Mouse (Mus musculus) heart, postnatal 36 days (tissue): ENCODE data around the gene Cpt1c. TPM values are rescaled to one million over a fixed set of nuclear protein-coding genes. Genes with fewer than 3 reads are reported as not detected.
"Not testable (repeated sequence)": the region's sequence is repeated elsewhere in the genome, so short reads cannot be mapped to it uniquely, and the experiment has no call there.

Experiments used
- DNase-seq, 2 experiments: peaks; one replicate each; pipeline ENCODE4 v3.0.0; 2021 to 2022
- intact Hi-C: fragments of 180-260 bp; cut with DNase I; formaldehyde crosslinking; loops from one replicate; pipeline ENCODE4 v1.15.1; 2025
- total RNA-seq, 2 experiments: library from RNA; stranded (reverse); gene quantifications; 2 replicates each; pipeline ENCODE4 v1.2.3; 2021

Cpt1c gene
- 1 to 10 TPM; 1.4 to 2.1 TPM for total RNA-seq

GRCm38 (mm10) chr7:44974383-44975116, at the start of gene Cpt1c:
Gene Cpt1c (minus strand): TSS chr7:44974851.
- intact Hi-C loops = no loop called here
- peak; percentile 71 to 74 for DNase-seq

DNA sequence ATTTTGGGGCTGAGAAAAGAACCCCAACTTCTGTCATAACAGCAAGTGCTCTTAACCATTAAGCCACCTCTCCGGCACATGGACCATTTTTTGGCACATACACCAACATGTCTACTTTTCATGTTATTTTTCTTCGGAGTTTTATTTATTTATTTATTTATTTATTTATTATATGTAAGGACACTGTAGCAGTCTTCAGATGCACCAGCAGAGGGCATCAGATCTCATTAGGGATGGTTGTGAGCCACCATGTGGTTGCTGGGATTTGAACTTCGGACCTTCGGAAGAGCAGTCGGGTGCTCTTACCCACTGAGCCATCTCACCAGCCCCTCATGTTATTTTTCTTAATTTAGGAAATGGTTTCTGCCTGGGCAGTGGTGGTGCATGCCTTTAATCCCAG, 49.1 kb upstream of the Cpt1c start:
- intact Hi-C loops, DNase-seq: not testable (repeated sequence)

DNA sequence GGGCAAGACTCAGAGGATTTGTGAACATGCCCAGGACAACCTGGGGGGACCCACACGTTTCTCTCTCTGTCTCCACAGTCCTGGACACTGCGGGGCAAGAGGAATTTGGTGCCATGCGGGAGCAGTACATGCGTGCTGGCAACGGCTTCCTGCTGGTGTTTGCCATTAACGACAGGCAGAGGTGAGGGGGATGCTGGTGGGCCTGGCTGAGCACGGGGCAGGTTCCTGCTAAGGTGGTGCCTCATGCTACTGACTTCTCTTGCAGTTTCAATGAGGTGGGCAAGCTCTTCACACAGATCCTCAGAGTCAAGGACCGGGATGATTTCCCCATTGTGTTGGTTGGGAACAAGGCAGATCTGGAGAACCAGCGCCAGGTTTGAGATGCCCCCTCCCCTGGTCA, 45.6 kb upstream of the Cpt1c start:
- intact Hi-C loops = no loop called here
- no peak for DNase-seq

DNA sequence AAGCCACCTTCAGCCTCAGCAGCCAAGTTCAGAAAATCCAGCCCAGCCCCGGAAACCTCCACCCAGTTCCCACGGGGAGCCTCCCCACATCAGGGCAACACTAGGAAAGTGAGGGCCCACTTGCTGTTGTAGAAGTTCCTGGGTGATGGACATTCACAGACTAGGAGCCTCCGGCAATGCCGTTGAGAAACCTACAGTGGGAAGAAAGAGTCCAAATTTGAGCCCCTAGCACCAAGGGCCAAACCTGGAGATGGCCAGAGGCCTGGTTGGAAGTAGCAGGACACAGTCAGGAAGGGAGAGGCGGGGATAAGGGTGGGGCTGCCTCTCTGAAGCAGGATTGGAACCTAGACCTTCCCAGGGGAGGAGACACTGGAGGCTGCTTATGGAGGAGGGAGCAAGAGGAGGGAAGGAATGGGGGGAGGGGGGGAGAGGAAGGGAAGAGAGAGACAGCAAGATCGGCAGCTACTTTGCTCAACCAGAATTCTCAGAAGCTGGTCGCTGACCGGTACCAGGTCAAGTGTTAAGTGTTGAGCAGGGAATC, 44.5 kb upstream of the Cpt1c start:
- DNase-seq = peak; percentile 76 to 88
- intact Hi-C loops = loop anchor here (2.0 to 5.0 kb wide), 2 partner anchors 32 to 103 kb away; partner anchors contain the start of gene Rps11

DNA sequence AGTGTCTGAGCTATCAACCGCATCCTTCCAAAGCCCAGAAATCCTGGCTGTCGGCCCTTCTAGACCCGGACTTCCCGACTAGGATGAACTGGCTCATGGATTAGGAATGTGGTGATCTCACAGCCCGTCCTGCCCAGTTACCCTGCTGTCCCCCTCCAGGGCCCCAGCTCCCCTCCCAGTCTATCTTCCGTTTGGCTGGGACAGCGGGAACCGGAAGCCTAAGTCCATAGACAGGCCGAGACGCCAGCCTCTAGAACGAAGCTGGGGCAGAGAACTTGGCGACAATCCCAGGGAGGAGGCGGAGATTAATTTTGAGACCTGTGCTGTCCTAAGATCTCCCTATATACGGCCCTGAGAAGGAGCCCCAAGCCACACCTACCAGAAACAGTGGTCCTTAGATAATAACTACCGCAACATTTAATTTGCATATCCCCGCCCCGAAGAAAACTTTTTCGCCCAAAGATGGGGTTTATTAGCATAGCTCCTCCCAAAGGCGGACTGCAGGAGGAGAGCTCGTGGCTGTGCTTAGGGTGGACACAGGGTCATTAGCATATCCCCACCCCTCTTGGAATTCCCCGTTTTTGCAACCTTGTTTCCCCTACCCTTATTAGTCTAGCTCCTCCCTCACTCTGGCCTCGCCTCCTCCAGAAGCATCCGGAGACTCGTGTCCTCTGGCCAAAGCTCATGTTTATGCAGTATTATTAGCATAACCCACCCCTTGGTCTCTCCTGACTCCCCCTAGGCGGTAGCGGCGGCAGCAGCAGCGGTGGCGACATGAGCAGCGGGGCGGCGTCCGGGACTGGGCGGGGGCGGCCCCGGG, 42.8 kb upstream of the Cpt1c start, which contains the start of gene Rras:
Rras (plus strand) TSS at position 720 of the 820 bp plus-strand sequence.
- intact Hi-C loops = loop anchor here (2.0 to 5.0 kb wide), 2 partner anchors 33 to 105 kb away; partner anchors contain the start of gene Rps11
- peak; percentile 89 to 92 for DNase-seq

- intact Hi-C loops = loop anchor here (5.0 kb wide), 1 partner anchor 106 kb away; the partner anchor contains the start of gene Rps11
- no peak for DNase-seq
Observed at GRCm38 (mm10) chr7:45016761-45017160, 42.1 kb upstream of the Cpt1c start.

- peak; percentile 97 to 98 for DNase-seq
- intact Hi-C loops = loop anchor here (1.0 to 5.0 kb wide), 2 partner anchors 18 to 106 kb away; partner anchors contain the start of genes Bcl2l12 and Rps11
Observed at GRCm38 (mm10) chr7:45015957-45016612, 41.4 kb upstream of the Cpt1c start, which contains the start of gene Scaf1. Gene Scaf1 (minus strand): TSS chr7:45016363.

DNA sequence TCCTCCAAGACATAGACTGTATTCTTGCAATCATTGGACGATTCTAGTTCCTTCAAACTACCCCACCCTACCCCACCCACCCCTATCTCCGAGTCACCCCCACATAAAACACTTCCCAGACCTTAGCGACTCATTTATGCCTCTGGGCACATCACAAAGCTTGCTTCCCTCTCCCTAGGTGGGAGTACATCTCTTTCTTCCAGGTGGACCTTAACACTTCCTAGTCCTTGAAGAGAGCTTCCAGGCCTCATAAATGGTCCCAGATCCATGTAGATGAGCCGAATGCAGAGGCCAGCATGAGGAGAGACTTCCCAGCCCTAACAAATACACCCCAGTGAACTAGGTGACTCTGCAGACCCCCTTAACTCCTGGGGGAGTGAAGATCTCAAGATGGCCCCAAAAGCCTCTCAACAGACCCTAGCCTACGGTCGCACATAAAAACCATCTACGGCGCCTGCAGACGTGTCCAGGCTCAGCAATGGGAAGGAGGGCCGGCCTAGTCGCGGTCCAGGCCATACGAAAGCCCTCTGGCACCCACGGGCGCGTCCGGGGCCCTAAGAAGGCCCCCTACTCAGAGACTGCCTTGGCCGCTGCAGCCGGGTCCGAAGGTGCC, 40.8 kb upstream of the Cpt1c start:
- intact Hi-C loops = loop anchor here (1.0 to 5.0 kb wide), 2 partner anchors 17 to 107 kb away; partner anchors contain the start of genes Bcl2l12 and Rps11
- no peak for DNase-seq

- intact Hi-C loops = no loop called here
- DNase-seq = no peak
Observed at GRCm38 (mm10) chr7:45014096-45014451, 39.4 kb upstream of the Cpt1c start.

DNA sequence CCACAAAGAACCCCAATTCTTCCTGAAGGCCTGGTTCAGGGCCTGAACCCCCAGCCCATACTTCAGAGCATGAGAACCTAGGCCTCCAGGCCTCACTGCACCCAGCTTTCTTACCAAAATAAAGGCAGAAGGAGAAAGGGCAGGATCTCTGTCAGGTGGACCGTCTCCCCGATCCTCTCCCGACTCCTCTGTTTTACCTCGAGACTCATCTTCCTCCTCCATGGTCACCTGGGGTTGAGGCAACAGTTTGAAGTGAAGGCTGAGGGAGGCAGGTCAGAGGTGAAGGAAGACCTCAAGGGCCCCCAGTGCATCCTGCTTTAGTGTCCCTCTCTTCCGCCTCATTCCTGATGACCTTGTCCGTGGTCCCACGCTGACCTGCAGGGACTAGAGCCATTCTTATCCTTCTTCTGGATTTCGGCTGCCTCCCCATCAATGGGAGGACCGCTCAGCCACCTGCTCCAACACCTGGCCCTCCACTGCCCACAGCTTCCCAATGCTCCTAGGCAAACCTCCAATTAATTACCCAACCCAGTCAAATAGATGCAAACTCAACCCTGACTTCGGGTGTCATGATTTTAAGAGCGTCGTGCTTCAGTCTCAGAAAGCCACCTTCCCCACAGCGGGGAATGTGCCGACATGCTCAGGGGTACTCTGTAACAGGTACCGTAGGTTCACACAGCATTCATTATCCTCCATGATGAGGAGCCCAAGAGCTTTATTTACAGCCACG, 38.9 kb upstream of the Cpt1c start:
- intact Hi-C loops = no loop called here
- no peak for DNase-seq

DNA sequence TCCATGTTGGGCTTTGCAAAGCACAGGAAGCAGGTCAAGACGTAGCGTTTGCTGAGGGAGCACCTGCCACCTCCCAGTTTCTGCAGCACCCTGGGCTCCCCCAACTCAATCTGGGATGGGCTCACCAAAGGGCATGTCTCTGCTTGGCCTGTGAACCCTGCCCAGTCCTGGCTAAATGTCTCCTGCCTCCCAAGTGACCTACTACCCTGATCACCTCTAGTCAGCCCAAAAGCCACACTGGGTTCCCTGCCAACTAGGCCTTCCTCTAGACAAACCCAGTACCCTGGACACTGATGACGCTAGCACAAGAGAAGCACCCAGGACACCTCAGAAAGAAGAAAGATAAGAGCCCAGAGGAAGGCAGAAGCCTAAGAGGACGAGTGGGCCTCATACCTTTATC, 38.2 kb upstream of the Cpt1c start:
- intact Hi-C loops = no loop called here
- no peak for DNase-seq

DNA sequence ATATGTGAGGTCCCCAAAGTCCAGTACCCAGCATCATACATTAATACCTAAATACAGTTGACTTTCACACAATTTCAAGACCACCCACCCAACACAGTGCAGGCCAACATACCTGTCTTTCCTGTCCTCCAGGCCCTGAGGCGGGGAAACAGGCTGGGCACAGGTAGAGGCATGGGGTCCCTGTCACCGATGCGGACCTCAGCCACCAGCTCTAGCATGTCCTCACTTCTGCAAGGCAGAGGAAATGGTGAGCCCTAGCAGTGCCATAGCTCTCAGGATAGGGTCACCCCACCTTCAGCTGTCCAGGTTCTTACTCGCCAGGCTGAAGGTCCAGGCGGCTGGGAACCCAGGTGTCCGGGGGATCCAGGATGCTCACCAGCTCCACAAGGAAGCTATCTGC, 37.4 kb upstream of the Cpt1c start:
- intact Hi-C loops = no loop called here
- no peak for DNase-seq

DNA sequence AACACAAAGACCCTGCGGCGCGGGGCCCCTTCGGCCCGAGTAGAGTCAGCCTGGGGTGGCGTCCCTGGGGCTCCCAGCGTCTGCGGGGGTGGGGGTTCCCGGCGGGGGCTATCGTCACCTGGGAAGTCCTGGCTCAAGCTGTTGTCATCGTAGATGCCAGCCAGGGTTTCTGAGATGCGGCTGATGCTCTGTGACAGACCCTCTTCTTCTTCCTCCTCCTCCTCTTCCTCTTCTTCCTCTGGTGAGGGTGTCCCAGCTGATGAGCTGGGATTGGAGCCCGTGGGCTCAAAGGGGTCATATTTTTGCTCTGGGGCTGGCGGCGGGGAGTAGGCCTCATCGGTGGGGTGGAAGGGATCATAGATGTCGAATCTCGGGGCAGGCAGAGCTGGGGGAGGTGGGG, 33.8 kb upstream of the Cpt1c start:
- intact Hi-C loops = no loop called here
- DNase-seq = no peak

DNA sequence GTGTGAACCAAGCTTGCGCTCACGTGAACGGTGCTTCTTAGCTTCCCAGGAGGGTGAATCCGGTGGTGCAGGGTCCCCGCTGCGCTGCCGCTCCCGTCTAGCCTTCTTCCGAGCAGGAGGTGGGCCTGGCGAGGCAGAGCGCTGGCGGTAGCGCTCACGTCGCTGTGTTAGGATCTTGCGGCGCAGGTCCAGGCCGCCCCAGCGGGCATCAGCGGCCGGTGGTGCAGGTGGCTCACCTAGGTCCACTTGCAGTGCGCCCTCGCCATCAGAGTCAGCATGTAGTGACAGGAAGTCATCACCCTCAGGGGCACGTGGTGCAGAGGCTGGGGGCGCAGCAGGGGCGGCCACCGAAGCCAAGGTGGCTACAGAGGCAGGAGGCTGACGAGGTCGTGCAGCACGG, 33.2 kb upstream of the Cpt1c start:
- intact Hi-C loops = no loop called here
- no peak for DNase-seq

- DNase-seq = no peak
- intact Hi-C loops = no loop called here
Observed at GRCm38 (mm10) chr7:45007141-45007540, 32.5 kb upstream of the Cpt1c start.

DNA sequence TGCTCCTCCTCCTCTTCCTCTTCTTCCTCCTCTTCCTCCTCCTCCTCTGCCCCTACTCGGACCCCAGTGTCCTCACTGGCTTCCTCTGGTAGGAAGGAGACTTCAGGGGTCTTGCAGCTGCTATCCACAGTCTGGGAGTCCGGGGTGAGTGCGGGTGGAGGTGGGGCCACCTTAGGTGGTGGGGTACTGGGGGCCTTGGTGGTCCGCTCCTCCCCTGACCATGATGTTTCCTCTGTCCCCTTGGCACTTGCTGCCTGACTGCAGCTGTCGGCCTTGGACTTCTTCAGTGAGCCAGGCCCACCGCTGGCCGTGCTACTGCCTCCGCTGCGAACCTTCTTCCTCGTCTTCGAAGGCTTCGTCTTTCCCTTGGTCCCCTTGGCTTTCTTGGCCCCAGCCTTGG, 31.9 kb upstream of the Cpt1c start:
- intact Hi-C loops = no loop called here

DNA sequence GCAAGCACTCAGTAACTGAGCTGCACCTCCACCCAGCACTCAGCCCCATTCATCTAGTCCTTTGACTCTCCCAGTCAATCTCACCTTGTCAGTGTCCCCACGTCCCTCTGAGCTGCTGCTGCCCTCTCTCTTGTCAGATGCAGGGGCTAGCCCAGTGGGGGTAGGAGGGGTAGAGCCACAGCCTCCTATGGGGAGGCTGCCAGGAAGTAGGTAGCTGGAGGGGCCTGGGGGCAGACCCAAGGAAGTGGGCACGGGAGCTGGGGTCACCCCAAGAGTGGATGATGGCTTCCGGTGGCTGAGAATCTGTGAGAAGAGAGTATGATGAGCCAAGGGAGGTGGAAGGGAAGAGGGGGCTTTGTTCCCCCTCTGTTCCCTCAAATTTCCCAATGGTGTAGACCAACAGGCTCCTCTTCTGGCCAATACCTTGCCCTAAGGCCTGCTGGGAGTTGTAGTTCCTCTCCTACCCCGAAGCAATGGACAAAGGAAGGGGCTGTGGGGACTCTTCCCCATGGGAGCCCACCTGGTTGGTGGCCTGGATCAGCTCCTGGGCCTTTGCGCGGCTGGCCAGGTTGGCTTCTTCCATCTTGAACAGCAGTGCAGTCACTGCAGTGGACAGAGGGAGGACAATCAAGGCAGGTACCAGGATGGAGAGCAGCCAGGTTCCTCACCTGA, 30.8 kb upstream of the Cpt1c start:
- no peak for DNase-seq
- intact Hi-C loops = no loop called here

More for the DNA sequence above, 31.9 kb upstream of the Cpt1c start:
- DNase-seq = no peak

DNA sequence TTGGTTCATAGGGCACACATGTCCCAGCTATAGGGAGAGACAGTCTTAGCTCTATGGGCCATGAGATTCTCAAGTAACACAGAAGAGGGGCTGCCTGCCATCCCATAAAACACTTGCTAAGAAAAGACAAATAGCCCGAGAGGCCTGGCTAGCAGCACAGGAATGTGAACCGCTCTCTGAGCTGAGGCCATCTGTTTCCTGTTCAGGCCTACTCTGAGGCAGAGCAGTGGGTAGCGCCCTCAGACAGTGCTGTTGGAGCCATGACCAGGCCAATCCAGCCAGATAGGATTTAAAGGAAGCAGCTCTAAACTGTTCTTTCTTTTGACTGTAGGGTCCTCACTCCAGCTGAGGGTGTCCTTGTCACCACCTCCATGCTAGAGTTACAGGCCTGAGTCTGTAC, 29.9 kb upstream of the Cpt1c start:
- intact Hi-C loops = no loop called here
- no peak for DNase-seq

DNA sequence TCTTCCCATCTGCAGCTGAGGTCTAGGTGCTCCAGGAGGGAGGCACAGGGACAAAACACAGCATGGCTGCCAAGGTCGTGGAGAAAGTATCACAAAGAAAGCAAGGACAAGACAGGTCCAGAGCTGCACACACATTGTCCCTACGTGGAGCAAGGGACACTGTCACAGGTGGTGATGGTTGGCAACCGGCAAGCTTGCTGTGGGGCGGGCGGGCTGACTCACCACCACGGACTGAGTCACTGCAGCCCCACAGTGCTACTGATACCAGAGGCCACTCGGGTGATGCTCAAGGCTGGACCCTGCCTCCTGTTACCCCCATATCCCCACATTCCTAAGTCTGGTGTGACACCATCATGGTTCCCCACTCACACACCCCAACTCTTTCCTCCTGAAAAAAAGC, 27.8 kb upstream of the Cpt1c start:
- DNase-seq = no peak
- intact Hi-C loops = no loop called here
